Mouse (Mus musculus): ENCODE measurements around the gene Rbp2.

Gene Rbp2

DNA sequence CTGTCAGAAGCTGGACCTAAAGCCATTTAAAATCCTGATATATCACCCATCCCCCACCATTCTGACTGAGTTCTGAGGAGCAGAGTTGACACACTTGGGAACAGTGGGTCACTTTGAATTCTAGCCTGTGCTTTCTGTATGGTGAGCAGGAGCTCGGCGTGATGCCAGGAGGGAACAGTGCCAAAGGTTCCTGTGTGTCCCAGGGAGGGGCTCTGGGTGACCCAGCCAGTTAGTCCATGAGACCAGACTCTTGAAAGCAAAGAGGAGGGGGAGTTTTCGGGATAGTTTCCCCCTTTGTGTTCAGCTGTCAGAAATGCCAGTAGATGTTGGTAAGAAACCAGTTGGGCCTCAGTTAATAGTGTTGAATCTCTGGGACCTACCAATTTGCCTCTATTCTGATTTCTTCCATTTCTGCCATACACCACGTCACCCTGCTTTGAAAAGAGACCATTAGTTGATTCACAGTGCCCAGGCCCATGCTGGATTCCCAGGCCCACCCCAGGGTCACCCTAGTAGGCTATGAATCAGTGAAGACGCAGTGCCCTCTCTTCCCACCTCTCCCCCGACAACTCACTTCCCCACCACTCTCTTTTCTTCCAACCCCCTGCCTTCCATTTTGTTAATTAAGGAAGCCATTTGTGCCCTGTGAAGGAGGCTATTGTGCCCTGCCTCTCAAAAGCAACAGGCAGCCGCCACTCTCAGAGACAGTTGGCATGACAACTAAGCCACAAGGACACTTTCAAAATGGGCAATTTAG is 39.0 kb downstream of the Rbp2 start:
- DNase-seq: no peak

DNA sequence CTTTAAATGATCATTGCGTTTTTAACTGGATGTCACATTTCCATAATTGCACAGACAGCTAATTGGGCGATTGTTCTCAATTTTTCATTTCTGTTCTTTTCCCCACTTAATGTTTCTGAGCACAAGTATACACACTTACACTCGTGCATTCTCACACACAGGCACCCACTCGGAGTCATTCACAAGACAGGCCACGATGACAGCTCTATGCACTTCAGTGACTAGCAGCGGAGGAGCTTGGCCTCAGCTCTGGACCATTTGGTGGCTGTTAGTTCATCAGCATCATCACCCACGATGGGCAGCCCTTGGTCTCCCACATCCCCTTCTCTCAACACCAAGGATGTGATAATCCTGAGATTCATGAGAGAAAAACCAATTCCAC is 39.6 kb downstream of the Rbp2 start:
- DNase-seq: no peak

DNA sequence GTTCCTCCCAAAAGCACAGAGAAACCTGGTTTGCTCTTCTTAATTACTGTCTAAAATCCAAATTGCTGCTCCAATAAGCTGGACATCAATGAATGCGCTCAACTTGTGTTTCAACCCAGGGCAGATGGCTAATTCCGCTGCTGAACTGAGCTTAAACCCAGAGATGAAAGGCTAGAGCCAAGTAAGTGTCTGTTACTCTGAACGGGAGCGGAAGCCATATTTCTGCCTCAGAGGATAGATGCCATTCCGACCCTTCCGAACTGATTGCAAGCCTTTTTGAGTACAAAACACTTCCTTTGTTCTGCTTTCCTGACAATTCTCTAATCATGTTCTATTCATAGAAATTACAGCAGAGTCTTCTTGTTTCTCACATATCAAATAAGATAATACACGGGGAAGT is 41.3 kb downstream of the Rbp2 start:
- DNase-seq: no peak

DNA sequence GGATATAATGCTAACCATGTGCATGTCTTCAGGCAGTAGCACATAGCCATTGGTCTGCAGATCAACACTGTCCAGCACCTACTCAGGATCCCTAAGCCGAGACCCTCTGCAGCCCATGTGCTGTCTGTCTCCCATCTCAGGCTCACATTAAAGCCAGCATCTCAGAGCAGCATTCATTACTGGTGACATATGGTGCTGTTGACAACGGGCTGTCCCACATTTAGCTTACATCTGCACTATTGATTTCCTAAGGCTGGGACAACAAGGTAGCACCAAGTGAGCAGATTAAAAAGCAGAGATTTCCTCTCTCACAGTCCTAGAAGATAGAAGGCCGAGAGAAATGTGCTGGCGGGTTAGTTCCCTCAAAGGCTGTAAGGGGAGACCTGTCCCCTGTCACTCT is 43.9 kb downstream of the Rbp2 start:
- DNase-seq: no peak

DNA sequence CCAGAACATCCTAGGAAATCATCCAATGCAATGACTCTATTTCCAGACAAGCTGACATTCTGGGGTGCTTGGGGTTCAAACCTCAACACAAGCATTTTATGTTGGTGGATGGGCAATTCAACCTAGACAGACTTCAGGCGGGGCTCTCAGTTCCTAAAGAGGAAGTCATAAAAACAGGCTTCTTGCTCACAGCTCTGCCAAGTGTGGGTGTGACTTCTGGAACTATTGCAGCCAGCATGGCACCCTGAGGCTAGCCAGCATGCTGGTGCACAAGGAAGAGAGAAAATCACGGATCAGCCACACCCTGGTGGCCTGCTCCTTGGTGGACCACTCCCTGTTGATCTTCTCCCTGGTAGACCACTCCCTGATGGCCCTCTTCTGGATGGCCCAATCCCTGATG is 45.1 kb downstream of the Rbp2 start:
- DNase-seq: no peak

DNA sequence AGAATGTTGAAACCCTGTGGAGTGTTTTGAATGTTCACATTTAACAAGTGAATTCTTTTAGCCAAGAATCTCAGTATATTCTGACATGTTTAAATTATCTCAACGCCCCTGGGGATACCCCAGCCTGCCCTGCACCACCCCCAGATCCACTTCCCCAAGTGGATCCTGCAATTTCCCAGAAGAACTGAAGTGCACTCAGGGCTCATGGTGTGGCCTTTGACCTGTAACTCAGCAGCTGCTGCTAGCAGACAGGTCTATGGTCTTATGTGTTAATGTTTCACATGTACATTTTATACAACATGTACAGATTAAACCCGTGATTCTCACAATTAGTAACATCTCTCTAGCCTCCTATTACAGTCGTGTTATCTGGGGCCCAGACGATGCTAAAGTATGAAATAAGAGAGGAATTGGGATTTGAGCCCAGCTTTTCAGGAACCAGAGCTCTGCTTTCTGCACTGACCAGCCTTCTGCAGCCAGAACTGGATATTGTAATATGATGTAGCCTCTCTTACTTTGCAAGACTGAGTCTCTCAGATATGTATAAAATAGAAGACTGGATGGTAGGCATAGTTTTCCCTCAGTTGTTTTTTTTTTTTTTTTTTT is 48.9 kb downstream of the Rbp2 start:
- DNase-seq: no peak

DNA sequence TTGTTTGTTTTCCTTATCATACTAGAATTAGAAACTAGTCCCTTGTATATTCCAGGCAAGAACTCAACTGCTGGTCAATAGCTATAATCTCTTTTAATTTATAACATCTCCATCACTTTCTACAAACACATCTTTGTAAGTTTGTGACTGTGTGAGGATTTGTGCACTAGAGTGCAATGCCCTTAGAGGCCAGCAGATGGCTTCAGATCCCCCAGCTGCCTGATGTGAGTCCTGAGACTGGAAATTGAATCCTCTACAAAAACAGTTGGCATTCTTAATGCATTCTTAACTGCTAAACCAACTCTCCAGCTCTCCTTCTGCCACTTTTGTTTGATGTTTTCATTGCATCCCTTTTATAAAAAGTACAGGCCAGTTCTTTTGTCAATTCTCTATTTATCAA is 49.8 kb downstream of the Rbp2 start:
- no peak for DNase-seq

DNA sequence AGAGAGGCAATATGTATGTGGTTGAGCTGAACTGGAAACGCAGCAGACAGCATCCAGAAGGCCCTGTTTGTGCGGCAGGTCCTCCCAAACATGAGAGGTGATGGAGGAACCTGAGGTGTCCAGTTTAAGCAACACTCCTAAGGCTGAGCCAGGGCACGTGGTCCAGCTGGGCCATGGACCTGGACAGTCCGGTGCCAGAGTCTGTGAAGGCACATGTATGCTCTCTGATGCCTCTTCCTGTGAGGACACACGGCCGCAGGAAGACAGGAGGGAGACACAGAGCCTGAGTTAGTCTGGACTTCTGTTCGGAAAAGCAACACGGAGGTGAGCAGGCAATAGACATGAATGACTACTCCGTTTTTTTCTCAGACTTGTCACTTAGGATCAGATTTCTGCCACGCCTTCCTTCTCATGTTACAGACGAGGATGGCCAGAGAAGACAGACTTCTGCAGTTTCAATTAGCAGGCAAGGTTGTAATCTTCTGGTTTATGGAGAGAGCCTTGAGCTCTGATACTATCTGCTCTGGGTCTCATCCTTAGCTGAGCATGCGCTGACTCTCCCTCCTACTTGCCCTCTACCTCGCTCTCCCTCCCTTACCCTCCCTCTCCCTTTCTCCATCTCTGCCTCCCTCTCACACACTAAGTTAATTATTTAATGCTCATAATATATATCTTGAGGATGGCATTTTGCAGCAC is 52.2 kb downstream of the Rbp2 start:
- DNase-seq: no peak

DNA sequence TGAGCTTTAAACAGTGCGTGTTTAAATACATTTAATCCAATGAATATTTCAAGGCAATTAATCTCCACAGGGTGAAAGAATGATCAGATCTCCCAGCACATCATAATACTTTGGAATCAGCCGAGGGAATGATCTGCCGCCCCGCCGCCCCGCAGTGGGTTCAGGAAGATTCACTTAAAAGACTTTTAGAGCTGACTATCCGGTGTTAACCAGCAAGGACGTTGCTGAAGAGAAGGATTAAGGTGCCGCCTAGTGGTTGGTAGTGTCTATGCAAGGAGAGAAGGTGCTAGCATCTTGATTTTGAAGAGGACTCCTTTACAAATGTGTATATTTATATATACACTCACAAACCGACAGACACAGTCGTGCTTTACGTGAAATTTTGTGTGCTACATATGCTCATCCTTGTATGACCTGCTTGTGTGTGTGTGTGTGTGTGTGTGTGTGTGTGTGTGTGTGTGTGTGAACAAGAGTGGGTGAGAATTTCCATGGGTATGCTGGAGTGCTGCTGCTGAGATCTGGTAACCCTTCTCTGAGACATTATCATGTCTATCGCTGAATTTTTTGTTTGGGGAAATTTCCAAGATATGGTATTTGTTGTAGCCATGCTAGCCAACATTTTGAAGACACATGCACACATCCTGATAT is 52.9 kb downstream of the Rbp2 start:
- DNase-seq: peak; percentile 62

DNA sequence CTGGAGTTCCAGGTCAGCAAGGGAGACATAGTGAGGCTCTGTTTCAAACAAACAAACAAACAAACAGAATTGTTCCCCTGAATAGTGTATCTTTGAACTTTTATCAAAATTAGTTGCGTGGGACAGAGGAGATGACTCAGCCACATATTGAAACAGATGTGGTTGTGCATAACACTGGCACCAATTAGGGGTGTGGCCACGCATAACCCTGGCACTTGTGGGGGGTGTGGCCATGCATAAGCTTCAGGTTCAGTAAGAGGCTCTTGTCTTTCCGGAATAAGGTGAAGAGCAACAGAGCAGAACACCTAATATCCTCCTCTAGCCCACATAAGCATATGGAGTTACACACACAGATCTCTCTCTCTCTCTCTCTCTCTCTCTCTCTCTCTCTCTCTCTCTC is 58.1 kb downstream of the Rbp2 start:
- no peak for DNase-seq
